In genomic region chr4:41361059-41361458, GRCm38 (mm10) we compare ENCODE assay signal across 25 mouse cellular contexts.
"Had no signal": no experiment of that assay in that cellular context is flagged by ENCODE, and none has a peak within 500 bp of the region (broad histone marks: within the 10 kb centered on the region; RNA-seq: fewer than 3 reads in every experiment).

No protein-coding gene starts in this region.

- H3K9me3 ChIP-seq: heart, embryonic 10.5 days; heart, embryonic 13.5 days; heart, embryonic 15.5 days; hindbrain, embryonic 13.5 days; hindbrain, embryonic 15.5 days; kidney, embryonic 15.5 days; limb, embryonic 10.5 days; limb, embryonic 12.5 days; liver, embryonic 12.5 days had no signal

- H3K27me3 ChIP-seq: heart, embryonic 13.5 days; heart, embryonic 15.5 days; hindbrain, embryonic 13.5 days; hindbrain, embryonic 15.5 days; kidney, embryonic 15.5 days; limb, embryonic 12.5 days; liver, embryonic 12.5 days had no signal

- H3K4me3 ChIP-seq: heart, embryonic 10.5 days; heart, embryonic 13.5 days; heart, embryonic 15.5 days; hindbrain, embryonic 13.5 days; hindbrain, embryonic 15.5 days; kidney, embryonic 15.5 days; limb, embryonic 10.5 days; limb, embryonic 12.5 days; liver, embryonic 12.5 days had no signal

- H3K4me1 ChIP-seq: heart, embryonic 10.5 days; heart, embryonic 13.5 days; heart, embryonic 15.5 days; hindbrain, embryonic 15.5 days; kidney, embryonic 15.5 days; limb, embryonic 10.5 days; limb, embryonic 12.5 days had no signal

- H3K4me2 ChIP-seq: heart, embryonic 13.5 days; heart, embryonic 15.5 days; hindbrain, embryonic 13.5 days; hindbrain, embryonic 15.5 days; kidney, embryonic 15.5 days; limb, embryonic 12.5 days; liver, embryonic 12.5 days had no signal

- H3K9ac ChIP-seq: heart, embryonic 13.5 days; heart, embryonic 15.5 days; hindbrain, embryonic 13.5 days; hindbrain, embryonic 15.5 days; kidney, embryonic 15.5 days; limb, embryonic 12.5 days; liver, embryonic 12.5 days had no signal

- DNase-seq: gastrocnemius, postnatal 14 days; gastrocnemius, postnatal 36 days; heart, adult 18-20 months; heart, postnatal 14 days; heart, postnatal 36 days; kidney, adult 11 months; kidney, adult 2 months; kidney, adult 9 months; kidney, postnatal 14 days; kidney, postnatal 36 days; layer of hippocampus, adult 9-11 months; layer of hippocampus, postnatal 36 days; liver had no signal

- ATAC-seq: hindbrain, postnatal 0 days; intestine, embryonic 16.5 days; liver, embryonic 12.5 days had no signal

- H3K36me3 ChIP-seq: hindbrain, embryonic 15.5 days had no signal

- H3K27ac ChIP-seq: heart, embryonic 10.5 days; heart, embryonic 13.5 days; heart, embryonic 15.5 days; hindbrain, embryonic 13.5 days; hindbrain, embryonic 15.5 days; hindbrain, postnatal 0 days; kidney, embryonic 15.5 days; kidney, postnatal 0 days; limb, embryonic 10.5 days; limb, embryonic 12.5 days; liver, embryonic 12.5 days had no signal
